Mouse (Mus musculus) hindlimb bud, embryonic 11.5 days (tissue): ENCODE measurements around the gene Sost.

Experiments
- DNase-seq: peaks from one replicate; pipeline ENCODE4 v3.0.0-alpha.2; 2012; ENCODE audit warnings: low read depth, low spot score; ENCODE audit errors: extremely low spot score

The Sost gene

DNA sequence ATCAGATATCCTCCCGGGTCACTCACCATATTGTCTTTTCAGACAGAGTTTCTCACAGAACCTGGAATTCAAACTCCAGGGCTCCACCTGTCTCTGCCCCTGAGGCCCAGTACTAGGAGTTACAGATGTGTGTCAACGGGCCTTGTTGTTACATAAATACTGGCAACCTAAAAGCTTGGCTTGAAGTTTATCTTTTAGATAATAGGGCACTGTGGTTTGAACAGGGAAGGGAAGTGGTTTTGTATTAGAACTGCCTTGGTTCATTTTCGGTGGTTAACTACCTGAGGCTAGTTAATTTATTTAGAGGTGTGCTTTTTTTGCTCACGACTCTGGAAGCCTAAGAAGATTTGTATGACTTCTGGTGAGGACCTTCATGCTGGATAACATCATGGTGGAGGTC is 13.4 kb downstream of the Sost start:
- no peak for DNase-seq

DNA sequence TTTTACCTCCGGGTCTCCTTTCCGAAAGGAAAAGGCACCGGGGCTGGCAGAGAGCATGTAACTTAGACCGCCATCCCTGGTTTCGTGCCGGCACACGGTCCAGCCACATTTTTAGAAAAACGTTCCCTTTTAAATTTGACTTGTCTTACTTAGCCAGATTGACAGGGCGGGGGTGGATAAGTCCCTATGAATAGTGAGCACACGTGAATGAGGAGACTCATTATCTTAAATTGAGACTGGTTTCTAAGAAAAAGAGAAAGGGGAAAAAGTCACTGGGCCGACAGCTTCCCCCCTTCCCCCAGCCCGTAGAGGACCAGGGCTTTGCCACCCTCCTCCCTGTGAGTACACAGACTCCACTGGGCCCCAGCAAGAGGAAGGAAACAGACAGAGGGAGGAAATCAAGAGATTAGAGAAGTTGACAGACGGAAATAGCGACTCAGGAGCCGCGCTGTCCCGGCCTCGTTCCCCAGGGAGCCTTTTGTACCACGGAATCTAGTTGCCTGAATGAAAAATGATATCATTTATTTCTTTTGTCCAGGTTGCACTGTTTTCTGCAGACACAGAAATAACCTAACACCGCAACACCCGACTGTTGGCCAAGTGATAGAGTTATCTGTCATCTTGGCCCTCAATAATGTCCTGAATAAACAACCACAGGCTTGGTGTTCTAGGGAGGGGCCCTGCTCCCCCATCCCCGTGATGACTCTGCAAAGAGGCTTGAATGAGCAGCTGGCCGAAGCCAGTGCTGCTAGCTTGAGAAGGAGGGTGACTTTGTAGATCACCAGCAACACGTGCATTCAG is 14.1 kb downstream of the Sost start:
- no peak for DNase-seq

DNA sequence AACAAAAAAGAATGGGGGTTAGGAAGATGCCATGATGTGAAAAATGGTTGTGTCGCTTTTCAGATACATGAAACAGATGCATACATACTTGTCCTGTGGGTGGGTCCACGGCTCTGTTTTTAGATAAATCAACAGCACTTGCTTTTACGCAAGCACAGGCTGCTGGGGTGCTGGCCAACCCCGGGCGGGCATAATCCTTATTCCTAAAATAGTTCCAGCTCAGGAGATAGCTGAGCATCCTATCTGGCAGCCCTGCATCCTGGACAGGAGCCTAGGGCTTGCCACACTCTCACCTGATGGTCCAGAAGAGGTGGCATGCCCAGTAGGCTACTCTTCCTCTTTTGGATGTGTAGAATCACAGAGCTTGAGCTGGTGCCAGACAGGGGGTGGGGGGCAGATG is 16.8 kb downstream of the Sost start:
- no peak for DNase-seq

DNA sequence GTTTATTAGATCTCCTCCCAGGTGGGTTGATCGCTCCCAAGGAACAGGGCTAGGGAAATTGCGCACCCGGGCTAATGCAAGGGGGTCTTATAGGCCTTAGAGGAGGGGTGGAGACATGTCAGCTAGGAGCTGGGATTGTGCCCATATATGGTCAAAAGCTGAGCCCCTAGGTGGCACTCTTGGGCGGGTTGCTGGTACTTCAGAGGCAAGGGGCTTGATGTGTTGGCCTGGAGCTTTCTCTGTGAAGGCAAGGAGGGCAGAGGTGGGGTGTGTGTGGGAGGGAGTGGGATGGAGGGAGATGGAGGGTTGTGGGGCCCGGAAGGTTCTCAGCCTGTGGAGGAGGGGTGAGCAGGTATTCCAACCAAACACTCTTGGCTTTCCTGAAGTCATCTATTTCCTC is 20.3 kb downstream of the Sost start:
- no peak for DNase-seq

DNA sequence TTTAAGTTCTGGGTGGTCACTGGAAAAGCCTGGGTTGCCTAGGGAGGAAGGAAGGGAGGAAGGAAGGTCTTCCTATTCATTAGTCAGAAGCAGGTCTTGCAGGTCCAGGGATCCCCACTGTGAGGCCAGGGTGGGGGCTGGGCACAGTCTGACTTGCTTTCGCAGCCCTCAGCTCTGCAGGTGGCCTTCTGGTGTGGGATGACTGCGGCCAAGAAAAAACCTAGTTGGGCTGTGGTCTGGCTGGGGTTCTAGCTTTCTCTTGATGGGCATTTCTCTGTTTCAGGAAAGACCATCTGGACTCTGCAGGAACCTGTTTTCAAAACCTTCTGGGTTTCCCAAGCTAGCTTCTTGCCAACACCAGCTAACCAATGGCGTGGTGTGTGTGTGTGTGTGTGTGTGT is 23.8 kb downstream of the Sost start:
- DNase-seq: no peak

DNA sequence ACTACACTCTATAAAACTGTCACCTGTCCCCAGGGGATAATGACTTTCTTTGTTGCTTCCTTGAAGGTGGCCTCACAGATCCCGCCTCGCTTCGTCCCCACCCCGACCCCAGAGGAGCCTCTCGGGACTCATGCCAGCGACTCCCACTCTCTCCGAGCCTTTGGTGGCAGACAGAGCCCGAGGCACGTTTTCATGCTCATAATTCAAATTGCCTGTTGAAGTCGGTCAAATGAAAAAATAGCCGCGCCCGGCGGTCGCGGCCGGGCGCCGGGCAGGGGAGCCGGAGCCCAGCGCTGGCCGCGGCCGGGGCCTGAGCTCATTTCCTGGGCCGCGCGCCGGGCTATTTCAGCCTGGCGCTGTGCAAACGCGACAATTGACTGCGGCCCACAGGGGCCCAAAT is 29.7 kb downstream of the Sost start:
- no peak for DNase-seq

DNA sequence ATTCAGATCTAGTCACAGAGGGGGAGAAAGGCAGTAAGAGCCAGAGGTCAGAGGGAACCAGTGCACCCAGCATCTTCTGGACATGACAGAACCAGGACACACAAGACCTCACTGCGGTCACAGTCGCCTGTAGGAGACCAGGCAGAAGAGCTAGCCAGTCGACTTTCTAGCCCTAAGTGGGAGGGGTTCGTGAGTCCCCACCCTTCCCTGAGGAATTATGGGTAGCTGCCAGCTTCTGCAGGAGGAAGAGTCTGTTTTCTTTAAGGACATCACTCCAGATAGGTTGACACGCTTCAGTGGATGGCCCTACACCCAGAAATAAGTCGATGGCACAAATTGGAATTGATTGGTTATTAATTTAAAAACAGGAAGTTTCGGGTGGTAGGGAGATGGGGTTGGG is 30.4 kb downstream of the Sost start:
- DNase-seq: no peak

DNA sequence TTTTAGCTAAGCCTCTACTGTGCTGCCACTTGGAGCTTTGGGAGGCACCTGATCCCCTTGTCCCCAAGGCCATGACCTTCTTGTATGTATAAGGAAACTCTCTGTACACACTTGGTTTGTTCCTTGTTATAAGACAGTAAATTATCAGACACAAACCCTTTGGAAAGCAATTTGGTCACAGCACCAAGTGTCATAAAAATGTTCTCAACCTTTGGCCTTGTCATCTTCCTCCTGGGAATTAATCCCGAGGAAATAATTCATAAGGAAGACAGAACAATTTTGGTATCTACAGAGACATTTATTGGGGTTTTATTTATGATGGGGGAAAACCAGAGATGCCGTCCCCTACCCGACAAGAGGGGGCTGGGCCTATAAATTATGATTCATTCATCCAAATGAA is 31.1 kb downstream of the Sost start:
- no peak for DNase-seq

DNA sequence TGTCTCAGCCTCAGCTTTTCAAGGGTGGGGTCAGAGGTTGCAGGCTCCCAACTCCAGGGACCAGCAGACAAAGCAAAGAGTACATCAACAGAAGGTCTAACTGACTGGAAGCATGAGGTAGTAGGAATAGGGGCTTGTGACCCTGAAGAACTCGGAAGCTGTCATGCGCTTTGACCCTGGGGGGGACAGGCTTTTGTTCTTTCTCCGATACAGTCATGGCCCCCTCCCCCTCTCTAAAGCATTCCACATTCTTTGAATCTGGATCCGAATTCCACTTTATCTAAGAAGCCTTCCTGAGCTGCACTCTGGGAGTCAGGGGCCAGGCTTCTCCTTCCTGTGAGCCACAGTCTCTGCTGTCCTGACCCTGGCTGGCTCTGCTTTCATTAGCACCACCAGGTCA is 34.8 kb downstream of the Sost start:
- no peak for DNase-seq

DNA sequence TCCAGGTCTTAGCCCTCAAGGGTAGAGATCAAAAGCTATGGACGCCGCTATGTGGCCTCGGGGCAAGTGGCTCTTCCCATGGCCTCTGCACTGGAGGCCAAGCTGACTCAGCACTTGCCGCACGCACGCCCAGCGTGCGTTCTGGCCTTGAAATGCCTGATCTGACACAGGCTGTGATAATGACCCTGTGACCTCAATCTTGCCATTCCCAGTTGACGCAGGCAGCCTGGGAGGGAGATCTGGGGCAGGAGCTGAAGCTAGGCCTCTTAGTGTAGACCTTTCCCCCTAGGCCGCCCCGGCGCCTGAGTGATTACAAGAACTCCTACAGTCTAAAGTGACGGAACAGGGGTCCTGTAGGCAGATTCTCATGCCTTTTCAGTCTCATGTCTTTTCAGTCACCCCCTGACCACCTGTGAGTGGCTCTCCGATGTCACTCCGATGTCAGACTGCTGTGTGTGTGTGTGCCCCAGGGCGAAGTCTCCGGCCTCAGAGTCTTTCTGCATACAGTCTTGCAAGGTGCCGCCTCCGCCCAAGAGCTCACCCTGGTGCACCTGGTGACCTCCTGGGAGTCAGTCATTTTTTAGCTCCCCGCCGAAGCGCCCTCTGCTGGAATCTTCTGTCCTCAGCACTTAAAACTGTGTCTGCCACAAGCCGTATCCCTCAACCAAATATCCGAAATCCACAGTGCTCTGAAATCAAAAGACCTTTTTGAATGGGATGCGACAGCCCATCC is 38.6 kb downstream of the Sost start:
- no peak for DNase-seq

DNA sequence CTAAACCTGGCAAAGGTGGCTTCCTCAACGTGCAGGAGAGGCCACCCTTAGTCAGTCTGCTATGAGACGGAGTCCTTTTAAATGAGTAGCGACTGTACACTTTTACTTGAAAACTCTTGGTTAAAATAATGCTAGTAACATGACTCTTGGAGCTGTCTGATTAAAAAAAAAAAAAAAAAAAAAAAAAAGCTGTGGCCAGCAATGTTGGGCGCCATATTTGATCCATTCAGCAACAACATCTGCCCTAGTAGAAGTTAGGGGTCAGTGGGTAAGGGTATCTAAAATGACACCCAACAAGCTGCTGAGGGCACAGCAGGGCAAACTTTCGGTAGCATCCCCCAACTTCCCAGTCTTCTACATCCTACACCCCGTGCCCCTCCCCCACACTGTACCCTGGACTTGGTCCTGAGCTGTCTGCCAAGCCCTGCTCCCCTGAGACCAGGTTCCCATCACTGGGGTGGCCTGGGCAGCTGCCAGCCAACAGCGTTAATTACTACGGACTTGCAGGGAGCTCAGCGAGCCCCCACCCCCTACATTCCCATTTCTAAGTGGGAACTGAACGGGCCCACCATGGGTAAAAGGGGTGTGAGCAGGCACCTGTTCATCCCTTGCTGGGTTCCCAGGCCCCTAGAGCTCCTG is 39.7 kb downstream of the Sost start:
- DNase-seq: no peak

DNA sequence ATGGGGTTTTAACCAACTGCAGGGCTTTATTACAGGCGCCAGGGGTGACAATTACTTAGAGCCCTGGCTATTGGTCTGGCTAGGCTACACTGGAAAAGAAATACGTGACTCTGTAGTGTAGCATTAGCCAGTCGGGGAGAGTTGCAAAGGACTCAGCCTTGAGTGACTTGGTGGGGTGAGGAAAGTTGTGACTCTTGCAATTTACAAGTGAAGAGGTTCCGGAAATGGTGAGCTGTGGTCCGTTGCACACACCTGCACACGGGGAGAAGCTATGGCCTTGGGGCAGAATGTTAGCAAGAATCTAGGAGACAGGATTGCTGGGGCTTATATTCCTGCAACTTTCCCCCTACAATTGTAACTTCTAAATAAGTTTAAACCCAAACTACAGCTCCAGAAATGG is 41.2 kb downstream of the Sost start:
- no peak for DNase-seq

DNA sequence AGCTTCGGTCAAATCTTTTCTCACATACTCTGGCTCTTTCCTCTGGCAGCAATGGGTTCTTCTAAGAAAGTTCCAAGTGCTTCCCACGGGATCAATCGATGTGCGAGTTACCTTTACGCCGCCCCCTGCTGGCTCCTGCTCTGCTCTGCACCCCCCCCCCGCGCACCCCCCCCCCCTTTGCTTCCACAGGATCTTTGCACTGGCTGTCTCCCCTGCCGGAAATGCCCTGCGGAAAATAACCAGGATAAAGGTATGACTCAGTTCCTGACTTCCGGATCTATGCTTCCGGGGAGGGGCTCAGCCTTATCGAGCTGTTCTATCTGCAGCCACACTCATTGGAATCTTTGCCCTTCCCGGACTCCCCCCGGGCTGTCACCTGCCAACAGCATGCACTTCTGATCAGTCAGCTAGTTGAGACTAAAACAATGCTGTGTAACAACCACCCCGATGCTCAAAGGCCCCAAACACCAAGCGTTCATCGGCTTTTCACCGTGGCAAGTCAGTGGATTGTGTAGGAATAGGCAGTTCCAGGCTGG is 42.3 kb downstream of the Sost start:
- no peak for DNase-seq

DNA sequence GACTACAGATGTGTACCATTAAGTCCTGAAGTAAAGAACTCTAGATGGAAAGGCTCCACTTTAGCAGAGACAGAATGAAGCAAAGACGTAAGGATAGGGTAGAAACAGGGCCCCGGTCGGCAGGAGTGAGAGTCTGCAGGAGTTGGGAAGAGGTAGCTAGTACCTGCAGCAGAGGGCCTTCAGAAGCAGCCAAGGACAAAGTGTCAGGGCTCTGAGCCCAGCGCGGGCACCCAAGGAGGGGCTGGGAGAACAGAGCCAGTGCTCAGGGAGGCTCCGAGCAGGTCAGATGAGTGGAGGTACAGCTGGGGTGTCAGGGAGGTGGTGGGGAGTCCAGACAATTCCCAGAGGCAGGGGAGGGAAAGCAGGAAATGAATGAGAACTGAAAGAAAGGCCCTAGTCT is 42.8 kb downstream of the Sost start:
- no peak for DNase-seq

DNA sequence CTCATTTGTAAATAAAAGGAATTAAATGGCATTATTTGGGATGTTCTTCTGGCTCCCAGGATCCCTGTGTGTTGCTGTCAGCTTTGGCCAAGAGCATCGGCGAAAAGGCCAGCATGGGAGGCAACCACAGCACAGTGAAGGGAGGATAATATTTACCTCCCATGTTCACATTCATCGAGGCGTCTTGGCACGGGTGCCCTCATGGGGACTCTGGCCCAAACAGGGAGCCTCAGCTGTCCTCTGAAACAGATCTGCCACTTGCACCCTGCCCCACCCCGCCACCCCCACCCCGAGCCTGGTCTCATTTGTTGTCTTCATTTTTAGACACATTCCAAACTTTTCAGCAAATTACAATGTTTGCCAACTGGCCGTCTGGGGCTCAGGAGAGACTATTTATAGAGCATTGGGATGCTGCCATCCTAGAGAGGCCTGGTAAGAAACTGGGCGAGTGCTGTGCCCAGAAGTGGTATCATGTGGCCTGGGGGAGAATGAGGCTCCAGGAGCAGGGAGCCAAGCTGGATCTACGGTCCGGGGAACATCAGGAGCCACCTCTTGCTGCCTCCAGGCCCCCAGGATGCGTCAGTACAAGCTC is 45.4 kb downstream of the Sost start:
- no peak for DNase-seq

DNA sequence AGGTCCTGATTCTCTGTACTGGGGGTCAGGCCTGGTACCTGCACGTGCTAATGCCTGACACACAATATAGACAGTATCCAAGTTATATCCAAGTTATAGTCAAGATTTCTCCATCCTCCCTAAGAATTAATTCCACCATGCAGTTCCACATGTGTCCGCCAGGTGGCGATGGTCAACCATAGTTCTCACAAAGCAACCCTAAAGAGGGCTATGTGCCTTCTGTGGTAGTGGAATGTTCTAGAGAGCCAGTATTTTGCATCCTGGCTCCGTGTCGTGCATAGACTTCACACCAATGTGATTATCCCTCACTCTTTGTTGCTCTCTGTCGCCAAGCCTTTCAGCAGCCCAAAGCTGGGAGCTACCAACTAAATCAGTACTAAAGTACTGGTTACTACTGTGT is 47.2 kb downstream of the Sost start:
- peak; percentile 93 for DNase-seq

DNA sequence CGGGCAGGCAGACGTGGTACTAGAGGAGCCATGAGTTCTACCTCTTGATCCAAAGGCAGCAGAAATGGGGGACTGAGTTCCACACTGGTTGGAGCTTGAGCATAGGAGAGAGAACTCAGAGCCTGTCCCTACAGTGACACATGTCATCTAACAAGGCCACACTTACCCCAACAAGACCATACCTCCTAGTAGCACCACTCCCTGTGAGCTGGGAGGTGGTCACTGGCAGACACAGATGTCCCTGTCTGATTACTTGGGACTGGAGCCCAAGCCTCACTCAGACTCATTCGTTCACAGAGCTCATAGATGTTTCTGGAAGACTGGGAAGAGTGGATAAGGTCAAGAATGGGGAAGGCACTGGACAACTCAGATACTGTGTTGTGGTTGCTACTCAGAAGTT is 48.2 kb downstream of the Sost start:
- no peak for DNase-seq

DNA sequence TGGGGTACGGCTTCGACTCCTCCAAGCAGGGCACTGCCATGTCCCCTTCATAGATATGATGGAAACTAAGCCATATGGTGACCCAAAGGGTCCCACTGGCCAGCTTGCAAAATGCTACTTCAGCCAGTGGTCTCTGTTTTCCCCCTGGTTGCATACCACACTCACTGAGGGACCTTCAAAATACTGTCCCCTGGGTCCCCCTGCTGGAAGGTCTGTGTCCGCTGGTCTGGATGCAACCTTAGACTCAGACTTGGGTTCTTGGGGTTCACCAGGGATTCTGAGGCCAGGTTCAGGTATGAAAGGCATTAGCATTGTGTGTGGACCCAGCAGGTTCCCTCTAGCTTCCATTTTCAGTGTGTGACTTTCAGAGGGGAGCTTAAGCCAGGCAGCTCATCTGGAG is 50.0 kb downstream of the Sost start:
- DNase-seq: no peak

DNA sequence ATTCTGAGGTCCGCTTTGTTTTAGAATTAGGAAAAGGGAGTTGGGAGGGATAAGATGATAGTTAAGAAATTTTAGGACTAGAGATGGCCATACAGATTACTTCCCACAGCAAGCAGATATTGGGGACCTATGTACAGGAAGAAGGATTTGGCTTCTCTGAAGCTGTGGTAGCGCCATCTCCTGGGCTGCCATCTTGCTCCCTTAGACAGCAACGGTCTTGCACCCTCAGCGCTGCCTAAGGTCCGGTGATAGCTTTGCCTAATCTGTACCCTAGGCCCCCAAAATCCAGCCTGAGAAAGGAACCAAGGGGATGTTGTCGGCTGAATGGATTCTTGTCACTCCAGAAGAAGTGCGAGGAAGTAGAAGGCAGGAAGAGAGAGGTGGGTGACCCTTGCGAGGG is 53.2 kb downstream of the Sost start:
- no peak for DNase-seq
